Mouse (Mus musculus) MEL (cell line): ENCODE data around the gene Tnnt2. TPM values are rescaled to one million over a fixed set of nuclear protein-coding genes. Genes with fewer than 3 reads are reported as not detected.

Experiments used
- DNase-seq: peaks from one replicate; pipeline ENCODE4 v3.0.0; 2011; ENCODE audit warnings: low read depth, low spot score
- H3K27ac ChIP-seq: 2 replicates; pipeline ENCODE4 v1.5.1; 2012; ENCODE audit warnings: low read depth, mild to moderate bottlenecking, control low read depth, low read length, moderate library complexity; ENCODE audit not compliant: control insufficient read depth
- H3K27me3 ChIP-seq, 2 experiments: fragments of 150-350 bp in 1 of 2; sonication (generic) in 1 of 2; 2 replicates each; pipeline ENCODE4 v1.6.1; 2012; ENCODE audit warnings: low read length in 2 of 2, mild to moderate bottlenecking in 2 of 2, improper control_type of control experiment in 1 of 2, moderate library complexity in 1 of 2; ENCODE audit not compliant: insufficient read depth in 2 of 2, control insufficient read depth in 1 of 2
- H3K36me3 ChIP-seq, 2 experiments: 2 replicates each; pipeline ENCODE4 v1.6.1; 2012 to 2014; ENCODE audit warnings: low read length in 2 of 2, improper control_type of control experiment in 1 of 2, inconsistent platforms in 1 of 2, mild to moderate bottlenecking in 1 of 2; ENCODE audit not compliant: insufficient read depth in 2 of 2, control insufficient read depth in 1 of 2
- H3K4me1 ChIP-seq, 2 experiments: fragments of 150-350 bp in 1 of 2; sonication (generic) in 1 of 2; 2 replicates each; pipeline ENCODE4 v1.6.1; 2012; ENCODE audit warnings: low read length in 2 of 2, improper control_type of control experiment in 1 of 2, mild to moderate bottlenecking in 1 of 2; ENCODE audit not compliant: insufficient read depth in 2 of 2, control insufficient read depth in 1 of 2
- H3K4me3 ChIP-seq, 2 experiments: fragments of 150-350 bp in 1 of 2; sonication (generic) in 1 of 2; 2 replicates each; pipeline ENCODE4 v1.5.1; 2012; ENCODE audit warnings: low read depth in 2 of 2, low read length in 2 of 2, mild to moderate bottlenecking in 2 of 2, moderate library complexity in 2 of 2, control low read depth in 1 of 2, improper control_type of control experiment in 1 of 2; ENCODE audit not compliant: control insufficient read depth in 1 of 2, insufficient read depth in 1 of 2
- H3K79me2 ChIP-seq: 2 replicates; pipeline ENCODE4 v1.6.1; 2012; ENCODE audit warnings: mild to moderate bottlenecking, low read length, moderate library complexity; ENCODE audit not compliant: control insufficient read depth, poor library complexity, insufficient read depth
- H3K9ac ChIP-seq: 2 replicates; pipeline ENCODE4 v1.6.1; 2012; ENCODE audit warnings: low read depth, mild to moderate bottlenecking, control low read depth, low read length, moderate library complexity; ENCODE audit not compliant: control insufficient read depth, poor library complexity, severe bottlenecking
- H3K9me3 ChIP-seq: fragments of 150-350 bp; sonication (generic); replicated peaks from 2 replicates; pipeline ENCODE4 v1.6.1; 2012; ENCODE audit warnings: mild to moderate bottlenecking, low read length, improper control_type of control experiment, moderate library complexity; ENCODE audit not compliant: insufficient read depth
- BHLHE40 ChIP-seq: IDR thresholded peaks from 2 replicates; pipeline ENCODE4 v1.6.1; 2012; ENCODE audit warnings: low read depth, mild to moderate bottlenecking, inconsistent platforms, low read length, improper control_type of control experiment, borderline replicate concordance
- CHD1 ChIP-seq: IDR thresholded peaks from 2 replicates; pipeline ENCODE4 v1.6.1; 2012; ENCODE audit warnings: low read depth, mild to moderate bottlenecking, inconsistent platforms, low read length, improper control_type of control experiment
- CTCF ChIP-seq, 3 experiments: IDR thresholded peaks in 2 of 3; conservative IDR thresholded peaks in 1 of 3; 2 replicates each; pipeline ENCODE4 v1.5.1; 2011 to 2012; ENCODE audit warnings: low read length in 3 of 3, low read depth in 2 of 3, mild to moderate bottlenecking in 2 of 3, improper control_type of control experiment in 1 of 3, inconsistent platforms in 1 of 3, mixed read lengths in 1 of 3, moderate library complexity in 1 of 3; ENCODE audit not compliant: control insufficient read depth in 1 of 3, insufficient read depth in 1 of 3, poor library complexity in 1 of 3, severe bottlenecking in 1 of 3
- E2F4 ChIP-seq: IDR thresholded peaks from 2 replicates; pipeline ENCODE4 v1.6.1; 2011; ENCODE audit warnings: low read depth, low read length, improper control_type of control experiment, borderline replicate concordance
- EP300 ChIP-seq, 2 experiments: IDR thresholded peaks; 2 replicates each; pipeline ENCODE4 v1.6.1; 2011; ENCODE audit warnings: improper control_type of control experiment in 2 of 2, low read length in 2 of 2, low read depth in 1 of 2, mild to moderate bottlenecking in 1 of 2
- GABPA ChIP-seq: IDR thresholded peaks from 2 replicates; pipeline ENCODE4 v1.6.1; 2012; ENCODE audit warnings: low read depth, mild to moderate bottlenecking, inconsistent platforms, low read length, improper control_type of control experiment, moderate library complexity
- GATA1 ChIP-seq: IDR thresholded peaks from 2 replicates; pipeline ENCODE4 v1.6.1; 2011; ENCODE audit warnings: low read depth, low read length, improper control_type of control experiment
- HCFC1 ChIP-seq: IDR thresholded peaks from 2 replicates; pipeline ENCODE4 v1.6.1; 2012; ENCODE audit warnings: low read depth, mild to moderate bottlenecking, inconsistent platforms, low read length, improper control_type of control experiment, moderate library complexity
- MAZ ChIP-seq: IDR thresholded peaks from 2 replicates; pipeline ENCODE4 v1.6.1; 2012; ENCODE audit warnings: low read depth, mild to moderate bottlenecking, inconsistent platforms, low read length, improper control_type of control experiment
- MYB ChIP-seq: IDR thresholded peaks from 2 replicates; pipeline ENCODE4 v1.6.1; 2011; ENCODE audit warnings: mild to moderate bottlenecking, low read depth, low read length, improper control_type of control experiment
- MYC ChIP-seq: IDR thresholded peaks from 2 replicates; pipeline ENCODE4 v1.6.1; 2011; ENCODE audit warnings: low read depth, mild to moderate bottlenecking, low read length, improper control_type of control experiment, moderate library complexity
- NELFE ChIP-seq: IDR thresholded peaks from 2 replicates; pipeline ENCODE4 v1.6.1; 2011; ENCODE audit warnings: low read depth, low read length, improper control_type of control experiment
- POLR2A ChIP-seq, 2 experiments: IDR thresholded peaks; 2 replicates each; pipeline ENCODE4 v1.6.1; 2011 to 2012; ENCODE audit warnings: low read length in 2 of 2, mild to moderate bottlenecking in 2 of 2, control low read depth in 1 of 2, improper control_type of control experiment in 1 of 2, low read depth in 1 of 2, moderate library complexity in 1 of 2; ENCODE audit not compliant: control insufficient read depth in 1 of 2, insufficient read depth in 1 of 2, poor library complexity in 1 of 2
- POLR2AphosphoS2 ChIP-seq: IDR thresholded peaks from 2 replicates; pipeline ENCODE4 v1.6.1; 2011; ENCODE audit warnings: low read length, improper control_type of control experiment
- POLR2AphosphoS5 ChIP-seq: IDR thresholded peaks from 2 replicates; pipeline ENCODE4 v1.6.1; 2012; ENCODE audit warnings: low read depth, borderline replicate concordance, mild to moderate bottlenecking, inconsistent platforms, low read length, moderate library complexity, mixed read lengths
- RAD21 ChIP-seq: IDR thresholded peaks from 2 replicates; pipeline ENCODE4 v1.6.1; 2011; ENCODE audit warnings: mild to moderate bottlenecking, low read depth, low read length, improper control_type of control experiment
- SIN3A ChIP-seq: IDR thresholded peaks from 2 replicates; pipeline ENCODE4 v1.6.1; 2012; ENCODE audit warnings: low read length, improper control_type of control experiment, inconsistent platforms
- SMC3 ChIP-seq: IDR thresholded peaks from 2 replicates; pipeline ENCODE4 v1.6.1; 2011; ENCODE audit warnings: low read depth, low read length, improper control_type of control experiment
- TCF12 ChIP-seq: IDR thresholded peaks from 2 replicates; pipeline ENCODE4 v1.6.1; 2014; ENCODE audit warnings: low read depth, mild to moderate bottlenecking, inconsistent platforms, low read length, improper control_type of control experiment, moderate library complexity
- UBTF ChIP-seq: IDR thresholded peaks from 2 replicates; pipeline ENCODE4 v1.6.1; 2012; ENCODE audit warnings: low read depth, mild to moderate bottlenecking, inconsistent platforms, low read length, improper control_type of control experiment, moderate library complexity, borderline replicate concordance; ENCODE audit not compliant: insufficient read depth
- USF2 ChIP-seq, 2 experiments: IDR thresholded peaks; 2 replicates each; pipeline ENCODE4 v1.6.1; 2011 to 2012; ENCODE audit warnings: improper control_type of control experiment in 2 of 2, low read length in 2 of 2, borderline replicate concordance in 1 of 2, inconsistent platforms in 1 of 2, low read depth in 1 of 2, mild to moderate bottlenecking in 1 of 2; ENCODE audit not compliant: insufficient read depth in 1 of 2
- ZC3H11A ChIP-seq: IDR thresholded peaks from 2 replicates; pipeline ENCODE4 v1.6.1; 2012; ENCODE audit warnings: low read depth, mild to moderate bottlenecking, inconsistent platforms, low read length, improper control_type of control experiment
- ZKSCAN1 ChIP-seq: IDR thresholded peaks from 2 replicates; pipeline ENCODE4 v1.6.1; 2012; ENCODE audit warnings: low read depth, mild to moderate bottlenecking, inconsistent platforms, low read length, improper control_type of control experiment, moderate library complexity
- ZMIZ1 ChIP-seq: IDR thresholded peaks from 2 replicates; pipeline ENCODE4 v1.6.1; 2012; ENCODE audit warnings: low read depth, mild to moderate bottlenecking, inconsistent platforms, low read length, improper control_type of control experiment, moderate library complexity
- polyA plus RNA-seq, 2 experiments: library from polyadenylated mRNA; stranded (reverse) in 1 of 2; unstranded in 1 of 2; fragments of >175 nt in 1 of 2; fragments of >200 nt in 1 of 2; gene quantifications; 2 replicates each; pipeline versions ENCODE4 v1.2.1 to v1.2.4; 2012; ENCODE audit warnings: low replicate concordance in 2 of 2, low read depth in 1 of 2; ENCODE audit not compliant: insufficient read length in 2 of 2, insufficient read depth in 1 of 2, missing spikeins in 1 of 2
- total RNA-seq: library from RNA; depleted of rRNA; stranded (reverse); fragments of 300-350 nt; gene quantifications from 2 replicates; pipeline ENCODE4 v1.2.3, GENCODE M21; 2012

Gene Tnnt2
- total and polyA plus RNA-seq, 3 experiments: not detected

DNA sequence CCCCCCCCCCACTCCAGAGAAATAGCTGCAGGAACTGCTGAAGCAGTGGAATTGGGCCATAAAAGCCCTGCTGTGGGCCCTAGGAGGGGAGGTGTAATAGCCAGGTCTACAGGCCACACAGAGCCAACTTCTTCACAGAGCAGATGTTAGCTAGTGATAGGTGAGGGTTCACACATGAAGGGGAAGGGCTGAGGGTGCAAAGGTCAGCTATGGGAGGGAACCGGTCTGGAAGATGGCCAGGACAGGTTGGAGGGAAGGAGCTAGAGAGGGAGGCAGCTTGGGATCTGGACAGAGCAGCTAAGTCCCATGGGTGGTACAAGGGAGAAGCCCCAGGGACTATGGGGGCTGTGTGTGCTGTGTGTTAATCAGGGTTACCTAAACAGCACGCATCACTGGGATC, 26.0 kb upstream of the Tnnt2 start:
- H3K9me3 ChIP-seq: no peaks in the 10 kb centered on the region
- H3K27ac ChIP-seq: no peak overlapping the region
- H3K36me3 ChIP-seq: no peaks in the 10 kb centered on the region
- H3K27me3 ChIP-seq: peaks cover 0 to 11% of the 10 kb centered on the region in 2 experiments
- no peak overlapping the region for H3K4me3 ChIP-seq
- no peaks in the 10 kb centered on the region; a peak in 1 of 4 replicates for H3K4me1 ChIP-seq
- TF ChIP-seq MYC (no peak), GABPA (no peak), NELFE (no peak), TCF12 (no peak), SIN3A (no peak), POLR2AphosphoS5 (no peak), CHD1 (no peak), ZC3H11A (no peak), HCFC1 (no peak)
- no peak for DNase-seq
- H3K79me2 ChIP-seq: no peaks in the 10 kb centered on the region
- no peak overlapping the region for H3K9ac ChIP-seq

DNA sequence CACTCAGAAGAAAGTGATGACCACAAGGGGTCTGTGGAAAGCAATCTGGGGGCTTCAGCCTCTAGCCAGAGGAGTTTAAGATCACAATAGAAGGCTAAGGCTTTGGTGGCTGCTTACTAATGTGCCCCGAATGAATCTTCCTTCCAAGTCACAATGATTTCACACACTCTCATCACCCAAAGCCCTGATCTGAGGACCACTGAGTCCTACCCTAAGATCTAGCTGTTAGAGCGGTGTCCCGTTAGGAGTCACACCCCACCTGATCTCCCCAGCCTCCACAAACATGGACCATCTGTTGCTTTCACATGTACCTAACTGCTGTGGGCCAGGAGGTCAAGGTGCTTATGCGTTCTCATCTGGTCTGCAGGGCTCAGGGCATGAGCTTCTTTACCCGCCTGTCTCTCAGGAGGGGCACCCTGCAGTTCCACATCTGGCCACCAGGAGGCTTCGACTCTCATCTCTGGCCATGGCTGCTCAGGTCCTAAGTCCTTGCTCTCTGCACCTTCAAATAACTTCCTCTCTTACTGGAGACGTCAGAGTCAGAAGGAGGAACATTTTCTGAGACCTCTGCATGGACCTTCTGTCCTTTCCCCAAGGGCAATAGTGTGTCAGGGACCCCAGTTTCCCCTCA, 25.0 kb upstream of the Tnnt2 start:
- H3K27me3 ChIP-seq: peaks cover 5 to 15% of the 10 kb centered on the region in 2 experiments

More for the DNA sequence above, 25.0 kb upstream of the Tnnt2 start:
- H3K4me1 ChIP-seq: no peaks in the 10 kb centered on the region; a peak in 1 of 4 replicates
- no peaks in the 10 kb centered on the region for H3K79me2 ChIP-seq
- no peaks in the 10 kb centered on the region for H3K36me3 ChIP-seq
- no peaks in the 10 kb centered on the region for H3K9me3 ChIP-seq
- TF ChIP-seq ZKSCAN1 (no peak), BHLHE40 (no peak), NELFE (no peak), CTCF (IDR thresholded peaks at IDR 0.05 in 2 of 3, conservative IDR thresholded peaks at IDR 0.05 in 1 of 3; ENCODE audit: control insufficient read depth in 1 of 3, insufficient read depth in 1 of 3, low read depth in 2 of 3, low read length in 3 of 3, poor library complexity in 1 of 3, severe bottlenecking in 1 of 3) (peak; percentile 89 to 100 (median 91)), HCFC1 (no peak), POLR2A (IDR thresholded peaks at IDR 0.05; ENCODE audit: control insufficient read depth in 1 of 2, insufficient read depth in 1 of 2, low read depth in 1 of 2, low read length in 2 of 2, poor library complexity in 1 of 2) (no peak), POLR2AphosphoS2 (no peak), E2F4 (no peak), EP300 (IDR thresholded peaks at IDR 0.05; ENCODE audit: low read depth in 1 of 2, low read length in 2 of 2) (no peak), MYB (no peak), GATA1 (no peak), UBTF (no peak), POLR2AphosphoS5 (no peak), ZC3H11A (0 out of 2 replicates have a peak, but pooled peaks have one; percentile 12), SMC3 (peak; percentile 66), ZMIZ1 (no peak), RAD21 (peak; percentile 41), TCF12 (no peak), USF2 (IDR thresholded peaks at IDR 0.05; ENCODE audit: borderline replicate concordance in 1 of 2, insufficient read depth in 1 of 2, low read depth in 1 of 2, low read length in 2 of 2) (no peak), MAZ (no peak), CHD1 (no peak)
- TF ChIP-seq, all 39 proteins: peak for 4
- Histone ChIP-seq H3K9ac (no peak overlapping the region), H3K27ac (no peak overlapping the region), H3K4me3 (no peak overlapping the region)
- DNase-seq: peak; percentile 84
